ENCODE assay signal across 8 mouse cellular contexts in genomic region chr11:72689551-72690510, GRCm38 (mm10). TPM values are rescaled to one million over a fixed set of nuclear protein-coding genes. Genes with fewer than 3 reads are reported as not detected.
DNase-seq lines count a peak whose midpoint lies in the region; ATAC-seq lines count a peak whose summit lies in the region.

Gene Ankfy1 (plus strand): TSS chr11:72690006.

- peaks cover 17% of the 10 kb centered on the region for H3K36me3 ChIP-seq in heart, embryonic 13.5 days
- peaks cover 14% of the 10 kb centered on the region for H3K36me3 ChIP-seq in liver, embryonic 12.5 days
- H3K36me3 ChIP-seq in stomach, embryonic 15.5 days, result no peaks in the 10 kb centered on the region

- peak; percentile 90 for ATAC-seq in heart, embryonic 13.5 days (ENCODE audit: extremely low read depth, insufficient number of reproducible peaks, low FRiP score, low TSS enrichment)
- ATAC-seq in liver, embryonic 12.5 days, result peak; percentile 85
- ATAC-seq in stomach, embryonic 15.5 days (ENCODE audit: insufficient read depth, low FRiP score, low read depth), result peak; percentile 93

- under 1% methylated on average over 56 of the region's 56 CpGs for WGBS in heart, embryonic 13.5 days
- under 1% methylated on average over 56 of the region's 56 CpGs for WGBS in liver, embryonic 12.5 days (ENCODE audit: insufficient replicate concordance)
- under 1% methylated on average over 56 of the region's 56 CpGs for WGBS in stomach, embryonic 15.5 days

- H3K27me3 ChIP-seq in heart, embryonic 13.5 days (replicated peaks), result no peaks in the 10 kb centered on the region
- no peaks in the 10 kb centered on the region for H3K27me3 ChIP-seq in liver, embryonic 12.5 days (replicated peaks)
- H3K27me3 ChIP-seq in stomach, embryonic 15.5 days (replicated peaks), result no peaks in the 10 kb centered on the region

- peak; percentile 98 for DNase-seq in CD4-positive, CD25-positive, alpha-beta regulatory T cell, adult 2 months (ENCODE audit: low read depth, low spot score)
- DNase-seq in fat pad, adult 2 months (ENCODE audit: extremely low read depth, low read depth, low spot score), result peak; percentile 25
- peak; percentile 98 for DNase-seq in kidney, postnatal 10 days
- peak; percentile 98 for DNase-seq in natural killer cell, adult 2 months (ENCODE audit: low spot score in 2 of 2)

- peak within 1 kb of the TSS; percentile 88 for H3K4me2 ChIP-seq in heart, embryonic 13.5 days
- peak within 1 kb of the TSS; percentile 73 for H3K4me2 ChIP-seq in liver, embryonic 12.5 days
- peak within 1 kb of the TSS; percentile 75 for H3K4me2 ChIP-seq in stomach, embryonic 15.5 days

- no peaks in the 10 kb centered on the region for H3K9me3 ChIP-seq in heart, embryonic 13.5 days
- no peaks in the 10 kb centered on the region for H3K9me3 ChIP-seq in liver, embryonic 12.5 days (replicated peaks)
- H3K9me3 ChIP-seq in stomach, embryonic 15.5 days, result no peaks in the 10 kb centered on the region

- peak within 1 kb of the TSS; percentile 89 for H3K9ac ChIP-seq in heart, embryonic 13.5 days
- peak within 1 kb of the TSS; percentile 80 for H3K9ac ChIP-seq in liver, embryonic 12.5 days
- H3K9ac ChIP-seq in stomach, embryonic 15.5 days, result peak within 1 kb of the TSS; percentile 61

- peak within 1 kb of the TSS; percentile 91 for H3K4me3 ChIP-seq in brown adipose tissue, adult 24 weeks (ENCODE audit: insufficient read depth, low read depth, low read length)
- H3K4me3 ChIP-seq in heart, embryonic 13.5 days, result peak within 1 kb of the TSS; percentile 86
- H3K4me3 ChIP-seq in liver, embryonic 12.5 days, result peak within 1 kb of the TSS; percentile 92
- peak within 1 kb of the TSS; percentile 68 for H3K4me3 ChIP-seq in stomach, embryonic 15.5 days (replicated peaks)

- peak within 1 kb of the TSS; percentile 77 for H3K27ac ChIP-seq in brown adipose tissue, adult 24 weeks (replicated peaks; ENCODE audit: low read depth, low read length)
- H3K27ac ChIP-seq in heart, embryonic 13.5 days (replicated peaks), result peak within 1 kb of the TSS; percentile 82
- peak within 1 kb of the TSS; percentile 95 for H3K27ac ChIP-seq in liver, embryonic 12.5 days
- peak within 1 kb of the TSS; percentile 73 for H3K27ac ChIP-seq in stomach, embryonic 15.5 days

- H3K4me1 ChIP-seq in brown adipose tissue, adult 24 weeks (ENCODE audit: control insufficient read depth, insufficient read depth, insufficient read length, low read length), result peaks cover 17% of the 10 kb centered on the region
- peaks cover 30% of the 10 kb centered on the region for H3K4me1 ChIP-seq in heart, embryonic 13.5 days
- peaks cover 79% of the 10 kb centered on the region for H3K4me1 ChIP-seq in liver, embryonic 12.5 days
- H3K4me1 ChIP-seq in stomach, embryonic 15.5 days, result peaks cover 19% of the 10 kb centered on the region; the same call in 1 of the 2 replicates

RNA-seq across cellular contexts. Expression of gene Ankfy1, which starts in this region (rescaled TPM):
- 8.8 and 9.6 TPM in 2 replicates for polyA plus RNA-seq in brown adipose tissue, adult 24 weeks (2012; ENCODE audit: insufficient read depth, insufficient read length, missing spikeins)
- 15.2 and 15.8 TPM in 2 replicates for polyA plus RNA-seq in heart, embryonic 13.5 days (2015; fragmentation: Nextera tagmentation; extraction: Ambion mirVana)
- 18.3 and 18.6 TPM in 2 replicates for polyA plus RNA-seq in liver, embryonic 12.5 days (2016; fragmentation: Nextera tagmentation; extraction: Ambion mirVana)
- polyA plus RNA-seq in stomach, embryonic 15.5 days (2015; fragmentation: Nextera tagmentation; extraction: Ambion mirVana), result 20.6 and 22.3 TPM in 2 replicates

Comparison
In these comparisons a context has a peak if more than half of its experiments do, and no peak if none do; other contexts are left out.
1. Peak in every context shown above with its lines: DNase-seq, ATAC-seq, H3K4me3 ChIP-seq and H3K27ac ChIP-seq.
2. DNase-seq: peak in every context shown above with its lines; median percentile 98 in CD4-positive, CD25-positive, alpha-beta regulatory T cell, adult 2 months; 98 in kidney, postnatal 10 days; 98 in natural killer cell, adult 2 months; 25 in fat pad, adult 2 months.